Mouse (Mus musculus): ENCODE results near the gene 1700021F05Rik. TPM values are rescaled to one million over a fixed set of nuclear protein-coding genes. Genes with fewer than 3 reads are reported as not detected.

Gene 1700021F05Rik
- 28.8 and 56.2 TPM in 2 replicates for polyA plus RNA-seq (2011; ENCODE audit: insufficient read depth, insufficient read length, low replicate concordance, missing spikeins)

- peak; percentile 96 for TF ChIP-seq CTCF (IDR thresholded peaks at IDR 0.05; ENCODE audit: control insufficient read depth, insufficient read depth, low read length)
- TF ChIP-seq POLR2A (IDR thresholded peaks at IDR 0.05; ENCODE audit: borderline replicate concordance, control insufficient read depth, low read depth, low read length), result peak; percentile 64; the same call in 1 of the 2 replicates
- Histone ChIP-seq H3K4me3 (replicated peaks; ENCODE audit: control insufficient read depth, low read depth, low read length) (peak within 1 kb of the TSS; percentile 85), H3K4me1 (ENCODE audit: control insufficient read depth, insufficient read depth, low read length) (peaks cover 1% of the 10 kb centered on the region; the same call in 1 of the 2 replicates), H3K27ac (ENCODE audit: control insufficient read depth, insufficient read depth, low read depth, low read length, poor library complexity) (peak within 1 kb of the TSS; percentile 55)
- under 1% methylated on average over 56 of the region's 56 CpGs for WGBS
Observed at GRCm38 (mm10) chr10:43540442-43541152, at the start of gene 1700021F05Rik. Gene 1700021F05Rik (minus strand): TSS chr10:43540994.

- Histone ChIP-seq H3K4me1 (ENCODE audit: control insufficient read depth, insufficient read depth, low read length) (peaks cover 21% of the 10 kb centered on the region), H3K27ac (ENCODE audit: control insufficient read depth, insufficient read depth, low read depth, low read length, poor library complexity) (peak overlapping the region; percentile 70), H3K4me3 (replicated peaks; ENCODE audit: control insufficient read depth, low read depth, low read length) (no peak overlapping the region)
- 16% methylated on average over 8 of the region's 8 CpGs for WGBS
- no peak for TF ChIP-seq CTCF (IDR thresholded peaks at IDR 0.05; ENCODE audit: control insufficient read depth, insufficient read depth, low read length)
- no peak for TF ChIP-seq POLR2A (IDR thresholded peaks at IDR 0.05; ENCODE audit: borderline replicate concordance, control insufficient read depth, low read depth, low read length)
Observed at GRCm38 (mm10) chr10:43588470-43589177, 47.8 kb upstream of the 1700021F05Rik start.

- 88% methylated on average over 4 of the region's 4 CpGs for WGBS
- peaks cover 7% of the 10 kb centered on the region for H3K4me1 ChIP-seq (ENCODE audit: control insufficient read depth, insufficient read depth, low read length)
- no peak overlapping the region for H3K4me3 ChIP-seq (replicated peaks; ENCODE audit: control insufficient read depth, low read depth, low read length)
- no peak for TF ChIP-seq CTCF (IDR thresholded peaks at IDR 0.05; ENCODE audit: control insufficient read depth, insufficient read depth, low read length)
- TF ChIP-seq POLR2A (IDR thresholded peaks at IDR 0.05; ENCODE audit: borderline replicate concordance, control insufficient read depth, low read depth, low read length), result no peak; the same call in 1 of the 2 replicates
- H3K27ac ChIP-seq (ENCODE audit: control insufficient read depth, insufficient read depth, low read depth, low read length, poor library complexity), result no peak overlapping the region
Observed at GRCm38 (mm10) chr10:43584538-43584937, 43.7 kb upstream of the 1700021F05Rik start.

GRCm38 (mm10) chr10:43581260-43581659 lies 40.5 kb upstream of the 1700021F05Rik start:
- H3K4me3 ChIP-seq (replicated peaks; ENCODE audit: control insufficient read depth, low read depth, low read length), result peak overlapping the region; percentile 84
- TF ChIP-seq CTCF (IDR thresholded peaks at IDR 0.05; ENCODE audit: control insufficient read depth, insufficient read depth, low read length), result no peak
- no peak for TF ChIP-seq POLR2A (IDR thresholded peaks at IDR 0.05; ENCODE audit: borderline replicate concordance, control insufficient read depth, low read depth, low read length)
- H3K27ac ChIP-seq (ENCODE audit: control insufficient read depth, insufficient read depth, low read depth, low read length, poor library complexity), result peak overlapping the region; percentile 76
- 14% methylated on average over 3 of the region's 3 CpGs for WGBS
- peaks cover 4% of the 10 kb centered on the region; the same call in 1 of the 2 replicates for H3K4me1 ChIP-seq (ENCODE audit: control insufficient read depth, insufficient read depth, low read length)

- 0% methylated on average over 15 of the region's 15 CpGs for WGBS
- Histone ChIP-seq H3K4me3 (replicated peaks; ENCODE audit: control insufficient read depth, low read depth, low read length) (peak overlapping the region; percentile 84), H3K27ac (ENCODE audit: control insufficient read depth, insufficient read depth, low read depth, low read length, poor library complexity) (peak overlapping the region; percentile 76), H3K4me1 (ENCODE audit: control insufficient read depth, insufficient read depth, low read length) (peaks cover 6% of the 10 kb centered on the region; the same call in 1 of the 2 replicates)
- TF ChIP-seq POLR2A (IDR thresholded peaks at IDR 0.05; ENCODE audit: borderline replicate concordance, control insufficient read depth, low read depth, low read length) (no peak), CTCF (IDR thresholded peaks at IDR 0.05; ENCODE audit: control insufficient read depth, insufficient read depth, low read length) (no peak)
Observed at GRCm38 (mm10) chr10:43580649-43581078, 39.9 kb upstream of the 1700021F05Rik start.

GRCm38 (mm10) chr10:43579381-43580261 lies 38.8 kb upstream of the 1700021F05Rik start:
- peak; percentile 24; the same call in 1 of the 2 replicates for TF ChIP-seq POLR2A (IDR thresholded peaks at IDR 0.05; ENCODE audit: borderline replicate concordance, control insufficient read depth, low read depth, low read length)
- TF ChIP-seq CTCF (IDR thresholded peaks at IDR 0.05; ENCODE audit: control insufficient read depth, insufficient read depth, low read length), result peak; percentile 38; the same call in 1 of the 2 replicates
- WGBS, result under 1% methylated on average over 49 of the region's 49 CpGs
- Histone ChIP-seq H3K4me3 (replicated peaks; ENCODE audit: control insufficient read depth, low read depth, low read length) (peak overlapping the region; percentile 84), H3K27ac (ENCODE audit: control insufficient read depth, insufficient read depth, low read depth, low read length, poor library complexity) (peak overlapping the region; percentile 97), H3K4me1 (ENCODE audit: control insufficient read depth, insufficient read depth, low read length) (peaks cover 6% of the 10 kb centered on the region; the same call in 1 of the 2 replicates)

- under 1% methylated on average over 60 of the region's 65 CpGs for WGBS
- peak overlapping the region; percentile 86 for H3K4me3 ChIP-seq (replicated peaks; ENCODE audit: control insufficient read depth, low read depth, low read length)
- peaks cover 6% of the 10 kb centered on the region; the same call in 1 of the 2 replicates for H3K4me1 ChIP-seq (ENCODE audit: control insufficient read depth, insufficient read depth, low read length)
- peak; percentile 95; the same call in 1 of the 2 replicates for TF ChIP-seq POLR2A (IDR thresholded peaks at IDR 0.05; ENCODE audit: borderline replicate concordance, control insufficient read depth, low read depth, low read length)
- TF ChIP-seq CTCF (IDR thresholded peaks at IDR 0.05; ENCODE audit: control insufficient read depth, insufficient read depth, low read length), result no peak
- H3K27ac ChIP-seq (ENCODE audit: control insufficient read depth, insufficient read depth, low read depth, low read length, poor library complexity), result peak overlapping the region; percentile 99
Observed at GRCm38 (mm10) chr10:43578754-43579380, 38.1 kb upstream of the 1700021F05Rik start.
